Mouse (Mus musculus): ENCODE measurements around the gene Cldn13.

DNA sequence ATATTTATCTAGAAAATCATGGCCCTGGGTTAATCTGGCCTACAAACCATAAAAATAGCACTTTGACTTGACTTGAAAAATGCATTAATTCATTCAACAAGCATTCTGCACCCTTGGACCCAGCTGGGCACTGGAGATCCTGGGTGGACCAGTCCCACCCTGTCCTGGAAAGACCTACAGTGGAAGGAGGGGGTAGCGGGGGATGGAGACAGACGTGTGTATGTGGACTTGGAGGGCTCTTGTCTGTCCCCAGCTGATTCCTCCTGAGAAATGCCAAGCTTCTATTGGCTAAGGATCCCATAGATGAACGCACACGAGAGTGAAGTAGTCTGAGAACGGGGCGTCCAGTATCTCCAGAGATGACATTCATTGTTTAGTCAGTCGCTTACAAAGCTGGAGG is 26.8 kb downstream of the Cldn13 start:
- TF ChIP-seq CTCF (IDR thresholded peaks at IDR 0.05; ENCODE audit: low read depth, low read length) (no peak), GATA1 (IDR thresholded peaks at IDR 0.05; ENCODE audit: borderline replicate concordance, low read length) (no peak), POLR2AphosphoS5 (IDR thresholded peaks at IDR 0.05; ENCODE audit: insufficient replicate concordance, low read depth, low read length) (no peak), GATA2 (IDR thresholded peaks at IDR 0.05; ENCODE audit: borderline replicate concordance, low read depth, low read length) (no peak)

All from G1E (cell line).